Comparison of ENCODE assay signal across 9 mouse cellular contexts in the genomic region with DNA sequence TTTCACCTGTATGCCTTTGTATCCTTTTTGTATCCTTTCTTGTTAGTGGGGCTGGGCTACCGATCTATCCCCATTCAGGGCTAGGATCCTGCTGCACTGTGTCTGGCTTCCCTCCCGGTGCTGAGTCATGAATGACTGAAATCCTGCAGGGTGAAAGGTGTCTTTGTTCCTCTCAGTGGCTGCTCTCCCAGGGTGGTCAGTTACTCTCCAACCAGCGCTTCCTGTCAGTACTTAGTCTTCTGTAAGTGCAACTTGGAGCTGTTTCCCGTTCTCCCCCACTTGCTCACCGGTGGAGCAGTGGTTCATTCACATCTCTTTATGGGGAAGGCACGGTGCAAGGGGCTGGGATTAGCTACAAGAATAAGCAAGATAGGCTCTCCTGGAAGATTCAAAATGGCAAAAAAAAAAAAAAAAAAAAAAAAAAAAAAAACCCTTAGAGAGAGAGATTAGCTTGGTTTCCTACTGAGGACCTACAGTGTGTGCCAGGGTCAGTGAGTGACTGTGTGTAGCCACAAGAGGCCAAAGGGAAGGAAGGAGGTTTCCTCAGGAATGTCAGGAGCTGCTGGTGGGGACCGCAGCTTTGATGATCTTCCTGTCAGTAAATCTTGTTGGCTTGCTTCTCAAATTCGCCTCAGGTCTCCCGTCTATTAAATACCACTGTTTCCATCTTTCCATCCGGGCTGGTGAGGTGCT. TPM values are rescaled to one million over a fixed set of nuclear protein-coding genes. Genes with fewer than 3 reads are reported as not detected.
DNase-seq lines count a peak whose midpoint lies in the region; ATAC-seq lines count a peak whose summit lies in the region.
"Had no signal": no experiment of that assay in that cellular context is flagged by ENCODE, and none has a peak within 500 bp of the region (broad histone marks: within the 10 kb centered on the region; RNA-seq: fewer than 3 reads in every experiment).

No protein-coding gene starts in this region.

- no peak overlapping the region for H3K4me2 ChIP-seq in heart, embryonic 11.5 days
- H3K4me2 ChIP-seq in embryonic facial prominence, embryonic 11.5 days (ENCODE audit: low read depth, low read length) = no peak overlapping the region
- H3K4me2 ChIP-seq in hindbrain, embryonic 14.5 days (replicated peaks) = peak overlapping the region; percentile 25; the same call in 1 of the 2 replicates
- no peak overlapping the region for H3K4me2 ChIP-seq in neural tube, embryonic 14.5 days (ENCODE audit: low read depth, low read length)

- no peak overlapping the region for H3K9ac ChIP-seq in heart, embryonic 11.5 days (ENCODE audit: low read depth, low read length)
- no peak overlapping the region for H3K9ac ChIP-seq in embryonic facial prominence, embryonic 11.5 days (replicated peaks; ENCODE audit: low read length)
- no peak overlapping the region for H3K9ac ChIP-seq in hindbrain, embryonic 14.5 days
- no peak overlapping the region for H3K9ac ChIP-seq in neural tube, embryonic 14.5 days (replicated peaks; ENCODE audit: low read depth, low read length)

- no peaks in the 10 kb centered on the region; the same call in 1 of the 2 replicates for H3K9me3 ChIP-seq in heart, embryonic 11.5 days (replicated peaks; ENCODE audit: control insufficient read depth, low read length)
- no peaks in the 10 kb centered on the region for H3K9me3 ChIP-seq in embryonic facial prominence, embryonic 11.5 days (replicated peaks; ENCODE audit: control insufficient read depth, low read length)
- H3K9me3 ChIP-seq in hindbrain, embryonic 14.5 days (ENCODE audit: control insufficient read depth, low read length) = no peaks in the 10 kb centered on the region
- no peaks in the 10 kb centered on the region for H3K9me3 ChIP-seq in neural tube, embryonic 14.5 days (ENCODE audit: control insufficient read depth, low read length)

- H3K27me3 ChIP-seq in heart, embryonic 11.5 days (ENCODE audit: control insufficient read depth, insufficient read depth, low read length) = peaks cover 82% of the 10 kb centered on the region
- H3K27me3 ChIP-seq in embryonic facial prominence, embryonic 11.5 days (ENCODE audit: control insufficient read depth, insufficient read depth, low read length) = no peaks in the 10 kb centered on the region
- H3K27me3 ChIP-seq in hindbrain, embryonic 14.5 days (ENCODE audit: control insufficient read depth, insufficient read depth, low read length) = no peaks in the 10 kb centered on the region
- no peaks in the 10 kb centered on the region for H3K27me3 ChIP-seq in neural tube, embryonic 14.5 days (ENCODE audit: control insufficient read depth, insufficient read depth, low read length)

- no peak overlapping the region for H3K27ac ChIP-seq in heart, embryonic 11.5 days (ENCODE audit: low read depth, low read length)
- no peak overlapping the region for H3K27ac ChIP-seq in embryonic facial prominence, embryonic 11.5 days (replicated peaks; ENCODE audit: low read depth, low read length)
- H3K27ac ChIP-seq in hindbrain, embryonic 14.5 days = no peak overlapping the region
- H3K27ac ChIP-seq in neural tube, embryonic 14.5 days (ENCODE audit: low read depth, low read length) = no peak overlapping the region

- DNase-seq in heart, adult 18-20 months = peak; percentile 17 to 51
- DNase-seq in Muller cell, postnatal 12 days (ENCODE audit: inconsistent ontology term) = peak; percentile 91
- peak; percentile 48 for DNase-seq in embryonic facial prominence, embryonic 11.5 days (ENCODE audit: low spot score)
- no peak for DNase-seq in hindbrain, embryonic 14.5 days (ENCODE audit: low spot score)
- DNase-seq in layer of hippocampus, postnatal 36 days = peak; percentile 32
- no peak for DNase-seq in thymus, postnatal 25 days

- no peaks in the 10 kb centered on the region for H3K36me3 ChIP-seq in heart, embryonic 11.5 days (ENCODE audit: control insufficient read depth, insufficient read depth, low read length)
- H3K36me3 ChIP-seq in embryonic facial prominence, embryonic 11.5 days (replicated peaks; ENCODE audit: control insufficient read depth, insufficient read depth, low read depth, low read length) = no peaks in the 10 kb centered on the region
- no peaks in the 10 kb centered on the region for H3K36me3 ChIP-seq in hindbrain, embryonic 14.5 days (replicated peaks; ENCODE audit: control insufficient read depth, insufficient read depth)
- H3K36me3 ChIP-seq in neural tube, embryonic 14.5 days (ENCODE audit: control insufficient read depth, insufficient read depth, low read length) = no peaks in the 10 kb centered on the region

- no peak overlapping the region for H3K4me3 ChIP-seq in heart, embryonic 11.5 days (ENCODE audit: low read depth, low read length)
- H3K4me3 ChIP-seq in embryonic facial prominence, embryonic 11.5 days (ENCODE audit: low read depth, low read length) = no peak overlapping the region
- H3K4me3 ChIP-seq in hindbrain, embryonic 14.5 days (replicated peaks; ENCODE audit: low read length) = no peak overlapping the region
- H3K4me3 ChIP-seq in neural tube, embryonic 14.5 days (ENCODE audit: low read depth, low read length) = no peak overlapping the region

- no peaks in the 10 kb centered on the region for H3K4me1 ChIP-seq in heart, embryonic 11.5 days (ENCODE audit: control insufficient read depth, insufficient read depth, low read length)
- no peaks in the 10 kb centered on the region for H3K4me1 ChIP-seq in embryonic facial prominence, embryonic 11.5 days (ENCODE audit: control insufficient read depth, insufficient read depth, low read length)
- H3K4me1 ChIP-seq in hindbrain, embryonic 14.5 days (replicated peaks; ENCODE audit: control insufficient read depth, insufficient read depth, low read length) = peaks cover 4% of the 10 kb centered on the region; the same call in 1 of the 2 replicates
- no peaks in the 10 kb centered on the region for H3K4me1 ChIP-seq in neural tube, embryonic 14.5 days (ENCODE audit: control insufficient read depth, insufficient read depth, low read length)

- 13% methylated on average over 10 of the region's 10 CpGs for WGBS in heart, embryonic 11.5 days (ENCODE audit: insufficient replicate concordance)
- WGBS in embryonic facial prominence, embryonic 11.5 days = 10% methylated on average over 10 of the region's 10 CpGs
- 13% methylated on average over 10 of the region's 10 CpGs for WGBS in hindbrain, embryonic 14.5 days
- 16% methylated on average over 10 of the region's 10 CpGs for WGBS in neural tube, embryonic 14.5 days

- ATAC-seq in heart, embryonic 11.5 days (replicated peaks; ENCODE audit: insufficient number of reproducible peaks, low FRiP score, low TSS enrichment) = no peak
- ATAC-seq in embryonic facial prominence, embryonic 11.5 days (replicated peaks; ENCODE audit: insufficient number of reproducible peaks, low FRiP score, low TSS enrichment, low read depth) = 0 out of 2 replicates have a peak, but pooled peaks have one; percentile 67
- no peak for ATAC-seq in hindbrain, embryonic 14.5 days (ENCODE audit: low FRiP score)
- ATAC-seq in neural tube, embryonic 14.5 days (ENCODE audit: low read depth) = peak; percentile 41; the same call in 1 of the 2 replicates

RNA-seq across cellular contexts. Expression of a gene that starts 26.5 kb away (rescaled TPM):
- 10 to 100 TPM; 10.8 to 14.8 TPM for total RNA-seq in heart, adult 18-20 months (2021)
- 54.3 and 61.3 TPM in 2 replicates for polyA plus RNA-seq in heart, embryonic 11.5 days (2014; fragmentation: Nextera tagmentation; extraction: Ambion mirVana)
- polyA plus RNA-seq in embryonic facial prominence, embryonic 11.5 days (2014; fragmentation: Nextera tagmentation; extraction: Ambion mirVana) = 115 and 134 TPM in 2 replicates
- polyA plus RNA-seq in hindbrain, embryonic 14.5 days (2014; fragmentation: Nextera tagmentation; extraction: Ambion mirVana) = 148 and 156 TPM in 2 replicates
- total RNA-seq in layer of hippocampus, postnatal 36 days (2021) = 10 to 100 TPM; 31.0 to 31.7 TPM
- polyA plus RNA-seq in neural tube, embryonic 14.5 days (2014; fragmentation: Nextera tagmentation; extraction: Ambion mirVana) = 159 and 161 TPM in 2 replicates

RNA-seq across cellular contexts. Expression of a gene that starts 27.2 kb away (rescaled TPM):
- total RNA-seq in heart, adult 18-20 months (2021) = not detected
- not detected in 2 replicates for polyA plus RNA-seq in heart, embryonic 11.5 days (2014; fragmentation: Nextera tagmentation; extraction: Ambion mirVana)
- polyA plus RNA-seq in embryonic facial prominence, embryonic 11.5 days (2014; fragmentation: Nextera tagmentation; extraction: Ambion mirVana) = not detected in 2 replicates
- polyA plus RNA-seq in hindbrain, embryonic 14.5 days (2014; fragmentation: Nextera tagmentation; extraction: Ambion mirVana) = 0.05 TPM in 2 replicates
- not detected for total RNA-seq in layer of hippocampus, postnatal 36 days (2021)
- 0.05 and 0.14 TPM in 2 replicates for polyA plus RNA-seq in neural tube, embryonic 14.5 days (2014; fragmentation: Nextera tagmentation; extraction: Ambion mirVana)
- total RNA-seq: left cerebral cortex, postnatal 14 days had no signal

RNA-seq across cellular contexts. Expression of a gene that starts 42.1 kb away (rescaled TPM):
- total RNA-seq in heart, adult 18-20 months (2021) = under 1 TPM; 0.25 to 0.87 TPM
- 0.97 and 1.1 TPM in 2 replicates for polyA plus RNA-seq in heart, embryonic 11.5 days (2014; fragmentation: Nextera tagmentation; extraction: Ambion mirVana)
- 1.1 TPM in 2 replicates for polyA plus RNA-seq in embryonic facial prominence, embryonic 11.5 days (2014; fragmentation: Nextera tagmentation; extraction: Ambion mirVana)
- 15.4 and 16.9 TPM in 2 replicates for polyA plus RNA-seq in hindbrain, embryonic 14.5 days (2014; fragmentation: Nextera tagmentation; extraction: Ambion mirVana)
- total RNA-seq in layer of hippocampus, postnatal 36 days (2021) = 10 to 100 TPM; 72.5 to 80.1 TPM
- 11.8 and 14.6 TPM in 2 replicates for polyA plus RNA-seq in neural tube, embryonic 14.5 days (2014; fragmentation: Nextera tagmentation; extraction: Ambion mirVana)

Comparison
In these comparisons a context has a peak if more than half of its experiments do, and no peak if none do; other contexts are left out.
1. DNase-seq: peak in heart, adult 18-20 months (2 of 2), Muller cell, postnatal 12 days (single experiment), embryonic facial prominence, embryonic 11.5 days (single experiment) and layer of hippocampus, postnatal 36 days (2 of 2); none in hindbrain, embryonic 14.5 days (single experiment) and thymus, postnatal 25 days (single experiment).
2. ATAC-seq: peak in embryonic facial prominence, embryonic 11.5 days (single experiment) and neural tube, embryonic 14.5 days (single experiment); none in heart, embryonic 11.5 days (single experiment) and hindbrain, embryonic 14.5 days (single experiment).